Mouse (Mus musculus) liver, adult 2 months (tissue): ENCODE measurements around the gene Arl15.

ENCODE experiments used
- CTCF ChIP-seq: fragments of 200-500 bp; IDR thresholded peaks from 2 replicates; pipeline ENCODE4 v1.5.1; 2011; ENCODE audit warnings: low read depth, low read length, control low read depth
- POLR2A ChIP-seq: fragments of 200-500 bp; IDR thresholded peaks from 2 replicates; pipeline ENCODE4 v1.6.1; 2011; ENCODE audit warnings: low read length, control low read depth; ENCODE audit not compliant: insufficient read depth; ENCODE audit errors: extremely low read depth

DNA sequence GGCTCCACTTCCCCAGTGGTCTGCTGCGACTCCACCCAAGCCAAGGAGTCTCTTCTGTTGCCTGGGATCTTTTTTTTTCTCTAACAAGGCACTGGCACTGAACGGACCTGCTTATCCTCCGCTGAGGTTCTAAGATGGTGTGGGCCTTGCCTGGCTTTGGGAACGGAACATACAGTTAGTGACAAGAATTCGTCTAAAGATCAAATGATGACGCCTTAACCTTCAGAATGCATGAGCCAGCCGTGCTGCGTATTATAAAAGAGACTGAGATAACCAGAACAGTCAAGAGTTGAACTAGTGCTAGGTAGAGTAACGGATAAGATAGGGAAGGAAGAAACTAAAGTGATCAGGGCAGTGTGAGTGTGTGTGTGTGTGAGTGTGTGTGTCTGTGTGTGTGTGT lies 66.9 kb downstream of the Arl15 start:
- no peak for TF ChIP-seq CTCF
- no peak for TF ChIP-seq POLR2A
